Mouse (Mus musculus): Measurements from ENCODE around the gene Gm17364. TPM values are rescaled to one million over a fixed set of nuclear protein-coding genes. Genes with fewer than 3 reads are reported as not detected.

Gm17364 gene
- polyA plus RNA-seq, 1 experiment, result not detected

DNA sequence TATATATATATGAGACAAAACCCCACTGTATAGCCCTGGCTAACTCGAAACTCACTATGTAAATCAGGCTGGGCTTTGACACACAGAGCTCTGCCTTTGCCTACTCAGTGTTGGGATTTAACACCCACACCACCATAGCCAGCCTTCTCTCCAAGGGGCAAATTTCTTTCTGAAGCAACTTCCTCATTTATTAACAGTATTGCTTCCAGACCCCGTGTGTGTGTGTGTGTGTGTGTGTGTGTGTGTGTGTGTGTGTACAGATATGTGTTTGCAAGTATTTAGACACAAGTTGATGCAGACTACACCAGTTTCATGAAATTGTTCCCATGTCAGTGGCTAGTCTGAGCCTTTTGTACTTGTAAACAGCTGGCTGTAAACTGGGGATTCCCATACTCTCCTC is 32.2 kb downstream of the Gm17364 start:
- no peak overlapping the region for H3K4me3 ChIP-seq (ENCODE audit: insufficient read depth, low read length)
- no peak overlapping the region for H3K27ac ChIP-seq (ENCODE audit: insufficient read depth, low read depth, low read length)
- peaks cover 6% of the 10 kb centered on the region for H3K4me1 ChIP-seq (ENCODE audit: control insufficient read depth, insufficient read depth, low read length)
- no peak for TF ChIP-seq POLR2A (IDR thresholded peaks at IDR 0.05; ENCODE audit: borderline replicate concordance, low read depth, low read length)
- TF ChIP-seq CTCF (IDR thresholded peaks at IDR 0.05; ENCODE audit: low read depth, low read length), result no peak

DNA sequence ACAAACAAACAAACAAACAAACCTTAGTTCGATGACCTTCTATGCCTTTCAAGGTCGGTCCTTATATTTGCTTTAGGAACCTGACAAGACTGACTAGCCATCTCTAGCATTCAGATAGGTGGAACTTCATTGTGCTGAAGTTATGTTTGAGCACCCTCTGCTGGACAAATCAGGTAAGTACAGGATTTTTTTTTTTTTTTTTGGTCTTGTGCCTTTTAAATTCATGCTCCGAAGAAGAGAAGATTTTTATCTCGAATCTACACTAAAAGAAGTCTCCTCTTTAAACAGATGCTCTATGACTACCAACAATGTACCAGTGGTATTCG is 35.0 kb downstream of the Gm17364 start:
- Histone ChIP-seq H3K27ac (ENCODE audit: insufficient read depth, low read depth, low read length) (no peak overlapping the region), H3K4me3 (ENCODE audit: insufficient read depth, low read length) (no peak overlapping the region), H3K4me1 (ENCODE audit: control insufficient read depth, insufficient read depth, low read length) (peaks cover 8% of the 10 kb centered on the region)
- TF ChIP-seq CTCF (IDR thresholded peaks at IDR 0.05; ENCODE audit: low read depth, low read length) (no peak), POLR2A (IDR thresholded peaks at IDR 0.05; ENCODE audit: borderline replicate concordance, low read depth, low read length) (no peak)

DNA sequence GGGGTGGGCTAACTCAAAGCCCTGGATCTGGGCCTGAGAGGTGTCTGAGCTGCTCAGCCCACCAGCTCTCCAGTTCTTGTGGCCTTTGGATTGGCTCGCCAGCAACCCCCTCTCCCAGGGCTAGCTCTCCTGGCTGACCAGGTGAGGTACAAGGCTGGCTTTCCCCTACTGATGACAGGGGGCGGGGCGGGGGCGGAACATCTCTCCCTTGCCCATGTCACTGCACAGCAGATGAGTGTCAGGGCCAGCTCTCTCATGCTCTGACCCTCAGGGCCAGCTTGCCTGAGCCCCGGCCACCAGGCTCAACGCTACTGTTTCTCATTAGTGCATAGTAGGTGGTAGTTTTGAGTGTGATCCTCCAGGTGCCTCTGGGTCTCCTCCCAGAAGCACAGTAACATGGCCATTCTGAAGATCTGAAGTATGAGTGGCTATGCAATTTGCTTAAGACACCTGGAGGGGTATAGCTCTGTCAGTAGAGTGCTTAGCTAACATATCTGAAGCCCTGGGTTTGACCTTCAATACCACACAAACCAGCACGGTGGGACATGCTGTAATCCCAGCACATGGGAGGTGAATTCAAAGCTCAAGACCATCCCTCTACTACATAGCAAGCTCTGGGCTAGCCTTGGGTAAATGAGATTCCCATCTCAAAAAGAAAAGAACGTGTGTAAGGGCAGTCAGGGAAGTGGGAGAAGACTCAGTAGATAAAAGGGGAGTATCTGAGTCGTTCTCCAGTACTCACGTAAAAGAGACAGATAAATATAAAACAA is 35.6 kb downstream of the Gm17364 start:
- no peak overlapping the region for H3K4me3 ChIP-seq (ENCODE audit: insufficient read depth, low read length)
- peaks cover 8% of the 10 kb centered on the region for H3K4me1 ChIP-seq (ENCODE audit: control insufficient read depth, insufficient read depth, low read length)
- no peak overlapping the region for H3K27ac ChIP-seq (ENCODE audit: insufficient read depth, low read depth, low read length)
- TF ChIP-seq CTCF (IDR thresholded peaks at IDR 0.05; ENCODE audit: low read depth, low read length) (no peak), POLR2A (IDR thresholded peaks at IDR 0.05; ENCODE audit: borderline replicate concordance, low read depth, low read length) (no peak)

DNA sequence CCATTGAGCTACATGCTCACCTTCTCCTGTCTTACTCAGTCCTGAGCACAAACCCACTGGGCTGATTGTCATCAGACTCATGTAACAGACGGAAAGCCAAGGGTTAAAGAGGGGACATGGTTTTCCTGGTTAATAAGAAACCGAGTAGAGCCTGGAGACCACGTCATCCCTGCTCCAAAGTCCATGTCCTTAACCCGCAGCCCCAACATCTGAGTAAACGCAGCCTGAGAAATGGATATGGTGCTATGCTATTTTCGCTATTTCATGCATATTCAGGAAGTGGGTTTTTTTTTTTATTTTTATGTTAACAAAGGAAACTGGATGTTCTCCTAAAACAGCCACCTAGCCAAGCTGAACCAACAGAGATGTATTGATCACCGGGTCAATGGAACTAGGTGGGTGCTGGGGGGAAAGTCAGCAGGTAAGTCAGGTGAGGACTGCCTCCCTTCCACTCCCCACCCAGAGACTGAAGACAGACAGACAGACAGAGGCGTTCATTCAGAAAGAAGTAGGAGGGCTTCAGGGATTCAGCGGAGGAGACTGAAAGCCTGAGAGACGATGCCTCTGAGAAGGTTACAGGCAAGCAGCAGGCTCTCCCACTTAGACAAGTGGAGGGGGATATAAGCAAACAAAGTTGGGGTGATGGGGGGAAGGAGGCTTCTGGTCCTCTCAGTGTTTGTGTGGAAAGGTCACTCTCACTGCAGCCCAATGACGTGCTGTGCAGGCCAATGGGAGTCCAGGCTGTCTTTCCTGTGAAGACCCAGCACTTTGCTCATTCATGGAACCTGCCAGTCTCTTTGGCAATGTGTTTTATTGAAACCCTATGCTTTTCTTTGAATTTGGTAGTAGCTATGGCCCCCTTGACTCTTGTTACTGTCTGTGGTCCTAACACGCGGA is 37.7 kb downstream of the Gm17364 start:
- H3K4me1 ChIP-seq (ENCODE audit: control insufficient read depth, insufficient read depth, low read length), result peaks cover 5% of the 10 kb centered on the region; the same call in 1 of the 2 replicates
- H3K4me3 ChIP-seq (ENCODE audit: insufficient read depth, low read length), result no peak overlapping the region
- no peak overlapping the region for H3K27ac ChIP-seq (ENCODE audit: insufficient read depth, low read depth, low read length)
- TF ChIP-seq CTCF (IDR thresholded peaks at IDR 0.05; ENCODE audit: low read depth, low read length), result no peak
- no peak for TF ChIP-seq POLR2A (IDR thresholded peaks at IDR 0.05; ENCODE audit: borderline replicate concordance, low read depth, low read length)

DNA sequence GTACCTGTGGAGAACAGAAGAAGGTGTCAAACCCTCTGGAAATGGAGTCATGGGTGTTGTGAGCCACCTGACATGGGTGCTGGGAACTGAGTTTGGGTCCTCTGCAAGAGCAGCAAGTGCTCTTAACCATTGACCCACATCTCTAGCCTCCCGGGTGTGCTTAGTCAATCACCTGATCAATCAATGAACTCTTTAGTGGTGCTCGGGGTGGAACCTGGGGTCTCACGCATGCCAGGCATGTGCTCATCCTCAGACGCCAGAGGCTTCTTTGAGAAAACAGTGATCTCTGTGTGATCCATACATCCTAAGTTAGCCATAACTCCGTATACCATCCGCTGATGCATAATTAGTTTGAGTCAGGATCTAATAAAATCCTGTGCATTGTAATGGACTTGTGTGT is 38.6 kb downstream of the Gm17364 start:
- Histone ChIP-seq H3K27ac (ENCODE audit: insufficient read depth, low read depth, low read length) (no peak overlapping the region), H3K4me1 (ENCODE audit: control insufficient read depth, insufficient read depth, low read length) (peaks cover 10% of the 10 kb centered on the region), H3K4me3 (ENCODE audit: insufficient read depth, low read length) (no peak overlapping the region)
- no peak for TF ChIP-seq POLR2A (IDR thresholded peaks at IDR 0.05; ENCODE audit: borderline replicate concordance, low read depth, low read length)
- TF ChIP-seq CTCF (IDR thresholded peaks at IDR 0.05; ENCODE audit: low read depth, low read length), result no peak

DNA sequence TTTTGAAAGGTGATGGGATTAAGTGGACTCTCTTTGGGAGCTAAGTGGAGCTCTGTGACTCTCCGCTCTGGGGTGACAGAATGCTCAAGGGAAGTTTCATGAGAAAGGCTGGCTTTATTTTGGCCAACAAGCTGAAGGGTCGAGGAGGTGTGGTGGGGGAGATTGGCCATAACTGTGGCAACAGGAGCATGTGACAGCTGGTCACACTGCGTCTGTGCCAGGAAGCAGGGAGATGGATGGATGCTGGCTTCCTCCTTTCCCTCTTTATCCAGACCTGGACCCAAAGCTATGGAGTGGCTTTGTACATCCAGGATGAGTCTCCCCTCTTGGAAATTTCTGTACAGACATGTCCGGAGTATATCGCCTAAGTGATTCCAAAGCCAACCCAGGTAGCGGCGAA is 40.5 kb downstream of the Gm17364 start:
- H3K4me3 ChIP-seq (ENCODE audit: insufficient read depth, low read length), result no peak overlapping the region
- H3K27ac ChIP-seq (ENCODE audit: insufficient read depth, low read depth, low read length), result no peak overlapping the region
- no peak for TF ChIP-seq CTCF (IDR thresholded peaks at IDR 0.05; ENCODE audit: low read depth, low read length)
- no peak for TF ChIP-seq POLR2A (IDR thresholded peaks at IDR 0.05; ENCODE audit: borderline replicate concordance, low read depth, low read length)
- peaks cover 12% of the 10 kb centered on the region for H3K4me1 ChIP-seq (ENCODE audit: control insufficient read depth, insufficient read depth, low read length)

DNA sequence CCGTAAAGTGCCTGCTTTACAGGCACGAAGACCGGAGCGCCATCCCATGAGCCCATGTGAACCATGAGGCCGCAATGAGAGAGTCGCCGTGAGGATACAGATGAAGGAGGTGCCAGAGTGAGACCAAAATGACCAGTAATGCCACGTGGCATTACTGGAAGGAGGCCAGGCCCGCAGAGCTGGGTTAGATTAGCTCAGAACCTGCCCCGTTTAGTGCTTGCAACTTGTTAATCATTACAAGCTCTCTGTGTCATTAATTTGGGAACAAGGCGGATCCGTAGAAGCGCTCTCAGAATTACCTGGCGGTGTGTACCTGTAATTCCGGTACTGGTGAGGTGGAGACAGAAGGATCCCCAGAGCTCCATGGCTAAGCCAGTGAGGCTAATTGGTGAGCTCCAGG is 41.6 kb downstream of the Gm17364 start:
- H3K4me1 ChIP-seq (ENCODE audit: control insufficient read depth, insufficient read depth, low read length), result peaks cover 12% of the 10 kb centered on the region
- no peak overlapping the region for H3K27ac ChIP-seq (ENCODE audit: insufficient read depth, low read depth, low read length)
- no peak for TF ChIP-seq POLR2A (IDR thresholded peaks at IDR 0.05; ENCODE audit: borderline replicate concordance, low read depth, low read length)
- no peak for TF ChIP-seq CTCF (IDR thresholded peaks at IDR 0.05; ENCODE audit: low read depth, low read length)
- H3K4me3 ChIP-seq (ENCODE audit: insufficient read depth, low read length), result no peak overlapping the region

DNA sequence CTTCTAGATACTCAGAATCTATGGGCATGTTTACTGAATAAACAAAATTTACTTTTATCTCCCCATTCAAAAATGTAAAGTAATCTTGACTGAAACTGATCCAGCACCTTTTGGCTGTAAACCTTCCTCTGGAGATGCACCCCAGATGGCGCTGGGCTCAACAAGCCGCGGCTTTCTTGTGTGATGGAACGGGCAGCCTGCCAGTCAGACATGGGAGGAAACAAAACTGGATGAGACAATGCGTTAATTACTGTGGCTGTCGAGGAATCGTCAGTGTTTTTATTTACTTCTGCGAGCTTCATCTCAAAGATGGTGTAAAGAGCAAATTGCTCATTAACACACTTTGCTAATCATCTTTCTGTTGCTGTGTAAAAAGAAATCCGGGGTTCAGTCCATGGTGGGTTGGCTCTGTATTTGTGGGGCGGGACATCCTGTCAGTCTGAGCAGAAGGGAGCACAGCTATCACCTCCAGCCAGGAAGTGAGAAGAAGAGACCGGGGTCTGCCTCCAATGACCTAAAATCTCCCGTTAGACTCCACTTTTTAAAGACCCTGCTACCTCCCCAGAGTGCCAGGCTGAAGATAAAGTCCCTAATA is 42.3 kb downstream of the Gm17364 start:
- Histone ChIP-seq H3K4me3 (ENCODE audit: insufficient read depth, low read length) (no peak overlapping the region), H3K27ac (ENCODE audit: insufficient read depth, low read depth, low read length) (no peak overlapping the region)
- TF ChIP-seq POLR2A (IDR thresholded peaks at IDR 0.05; ENCODE audit: borderline replicate concordance, low read depth, low read length) (no peak), CTCF (IDR thresholded peaks at IDR 0.05; ENCODE audit: low read depth, low read length) (no peak)

DNA sequence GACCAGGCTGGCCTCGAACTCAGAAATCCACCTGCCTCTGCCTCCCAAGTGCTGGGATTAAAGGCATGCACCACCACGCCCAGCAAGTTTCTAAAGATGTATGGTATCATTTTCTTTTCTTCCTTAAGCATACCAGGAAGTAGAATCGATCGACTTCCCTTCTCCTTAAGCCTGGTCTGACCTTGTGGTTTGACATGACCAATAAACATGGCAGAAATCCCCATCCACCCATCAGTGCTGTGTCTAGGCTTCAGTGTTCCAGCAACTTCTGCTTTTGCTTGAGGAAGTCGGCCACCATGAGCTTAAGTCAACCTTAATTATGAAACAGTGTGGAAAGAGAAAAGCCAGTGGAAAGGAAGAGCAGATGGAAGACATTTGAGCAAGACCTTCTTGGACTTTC is 43.5 kb downstream of the Gm17364 start:
- TF ChIP-seq CTCF (IDR thresholded peaks at IDR 0.05; ENCODE audit: low read depth, low read length), result no peak
- TF ChIP-seq POLR2A (IDR thresholded peaks at IDR 0.05; ENCODE audit: borderline replicate concordance, low read depth, low read length), result no peak
- Histone ChIP-seq H3K4me1 (ENCODE audit: control insufficient read depth, insufficient read depth, low read length) (peaks cover 6% of the 10 kb centered on the region), H3K4me3 (ENCODE audit: insufficient read depth, low read length) (no peak overlapping the region), H3K27ac (ENCODE audit: insufficient read depth, low read depth, low read length) (peak overlapping the region; percentile 88)

More for the DNA sequence above, 42.3 kb downstream of the Gm17364 start:
- peaks cover 12% of the 10 kb centered on the region for H3K4me1 ChIP-seq (ENCODE audit: control insufficient read depth, insufficient read depth, low read length)
